Mouse (Mus musculus): ENCODE results near the gene Ryr3. TPM values are rescaled to one million over a fixed set of nuclear protein-coding genes. Genes with fewer than 3 reads are reported as not detected.

Gene Ryr3
- total RNA-seq (2015) = 0.04 and 0.23 TPM in 2 replicates
- under 0.01 TPM in 1 of 2 replicates, not detected in the other for total RNA-seq (2017)

- no peak for ATAC-seq (ENCODE audit: poor library complexity, severe bottlenecking)
These were observed at the start of gene Ryr3 for GRCm38 (mm10) chr2:113216746-113217461. Gene Ryr3, minus strand, starts transcription at chr2:113217096.

GRCm38 (mm10) chr2:113238871-113239270, 22.0 kb upstream of the Ryr3 start:
- no peak for ATAC-seq (ENCODE audit: poor library complexity, severe bottlenecking)

GRCm38 (mm10) chr2:113236993-113237392, 20.1 kb upstream of the Ryr3 start:
- no peak for ATAC-seq (ENCODE audit: poor library complexity, severe bottlenecking)

- no peak for ATAC-seq (ENCODE audit: poor library complexity, severe bottlenecking)
These were observed 17.7 kb upstream of the Ryr3 start for GRCm38 (mm10) chr2:113234559-113234958.

- no peak for ATAC-seq (ENCODE audit: poor library complexity, severe bottlenecking)
These were observed 16.5 kb upstream of the Ryr3 start for GRCm38 (mm10) chr2:113233356-113233755.

- ATAC-seq (ENCODE audit: poor library complexity, severe bottlenecking) = no peak
These were observed 671 bp downstream of the Ryr3 start for GRCm38 (mm10) chr2:113216105-113216745.

GRCm38 (mm10) chr2:113210023-113210422, 6.9 kb downstream of the Ryr3 start:
- ATAC-seq (ENCODE audit: poor library complexity, severe bottlenecking) = no peak

GRCm38 (mm10) chr2:113209263-113209662, 7.6 kb downstream of the Ryr3 start:
- no peak for ATAC-seq (ENCODE audit: poor library complexity, severe bottlenecking)

- no peak for ATAC-seq (ENCODE audit: poor library complexity, severe bottlenecking)
These were observed 14.0 kb downstream of the Ryr3 start for GRCm38 (mm10) chr2:113202857-113203256.

GRCm38 (mm10) chr2:113199030-113199679, 17.7 kb downstream of the Ryr3 start:
- no peak for ATAC-seq (ENCODE audit: poor library complexity, severe bottlenecking)

GRCm38 (mm10) chr2:113187158-113187557, 29.7 kb downstream of the Ryr3 start:
- ATAC-seq (ENCODE audit: poor library complexity, severe bottlenecking) = no peak

- ATAC-seq (ENCODE audit: poor library complexity, severe bottlenecking) = no peak
These were observed 35.2 kb downstream of the Ryr3 start for GRCm38 (mm10) chr2:113181701-113182100.

GRCm38 (mm10) chr2:113178047-113178446, 38.8 kb downstream of the Ryr3 start:
- no peak for ATAC-seq (ENCODE audit: poor library complexity, severe bottlenecking)

- ATAC-seq (ENCODE audit: poor library complexity, severe bottlenecking) = no peak
These were observed 40.6 kb downstream of the Ryr3 start for GRCm38 (mm10) chr2:113176337-113176736.

- no peak for ATAC-seq (ENCODE audit: poor library complexity, severe bottlenecking)
These were observed 48.8 kb downstream of the Ryr3 start for GRCm38 (mm10) chr2:113168096-113168495.

GRCm38 (mm10) chr2:113161494-113161893, 55.4 kb downstream of the Ryr3 start:
- ATAC-seq (ENCODE audit: poor library complexity, severe bottlenecking) = no peak

GRCm38 (mm10) chr2:113137766-113138165, 79.1 kb downstream of the Ryr3 start:
- no peak for ATAC-seq (ENCODE audit: poor library complexity, severe bottlenecking)

- no peak for ATAC-seq (ENCODE audit: poor library complexity, severe bottlenecking)
These were observed 93.4 kb downstream of the Ryr3 start for GRCm38 (mm10) chr2:113123476-113123875.

- no peak for ATAC-seq (ENCODE audit: poor library complexity, severe bottlenecking)
These were observed 97.8 kb downstream of the Ryr3 start for GRCm38 (mm10) chr2:113119080-113119479.

- ATAC-seq (ENCODE audit: poor library complexity, severe bottlenecking) = no peak
These were observed 100.1 kb downstream of the Ryr3 start for GRCm38 (mm10) chr2:113116788-113117187.

- no peak for ATAC-seq (ENCODE audit: poor library complexity, severe bottlenecking)
These were observed 101.0 kb downstream of the Ryr3 start for GRCm38 (mm10) chr2:113115897-113116283.
